Mouse (Mus musculus): ENCODE results near the gene Cd302.

Cd302 gene

GRCm38 (mm10) chr2:60284467-60284821, at the start of gene Cd302:
Gene Cd302 (minus strand): TSS chr2:60284488.
- DNase-seq (ENCODE audit: low spot score in 2 of 2): no peak

- no peak for DNase-seq (ENCODE audit: low spot score in 2 of 2)
These were observed 44.4 kb upstream of the Cd302 start for GRCm38 (mm10) chr2:60328641-60329040.

GRCm38 (mm10) chr2:60327581-60327980, 43.3 kb upstream of the Cd302 start:
- DNase-seq (ENCODE audit: low spot score in 2 of 2): no peak

- DNase-seq (ENCODE audit: low spot score in 2 of 2): no peak
These were observed 42.7 kb upstream of the Cd302 start for GRCm38 (mm10) chr2:60326948-60327347.

- peak; percentile 4 to 19 for DNase-seq (ENCODE audit: low spot score in 2 of 2)
These were observed 39.1 kb upstream of the Cd302 start for GRCm38 (mm10) chr2:60323411-60323810.

GRCm38 (mm10) chr2:60322031-60322726, 37.9 kb upstream of the Cd302 start:
- DNase-seq (ENCODE audit: low spot score in 2 of 2): no peak

- no peak for DNase-seq (ENCODE audit: low spot score in 2 of 2)
These were observed 19.5 kb upstream of the Cd302 start for GRCm38 (mm10) chr2:60303796-60304195.

GRCm38 (mm10) chr2:60299323-60299722, 15.0 kb upstream of the Cd302 start:
- DNase-seq (ENCODE audit: low spot score in 2 of 2): no peak

- DNase-seq (ENCODE audit: low spot score in 2 of 2): no peak
These were observed 14.0 kb upstream of the Cd302 start for GRCm38 (mm10) chr2:60298266-60298665.

- no peak for DNase-seq (ENCODE audit: low spot score in 2 of 2)
These were observed 7.1 kb upstream of the Cd302 start for GRCm38 (mm10) chr2:60291381-60291780.

GRCm38 (mm10) chr2:60289451-60289850, 5.2 kb upstream of the Cd302 start:
- no peak for DNase-seq (ENCODE audit: low spot score in 2 of 2)

- peak in 1 of 2 experiments; percentile 24 for DNase-seq (ENCODE audit: low spot score in 2 of 2)
These were observed 4.3 kb upstream of the Cd302 start for GRCm38 (mm10) chr2:60288606-60289005.

GRCm38 (mm10) chr2:60285107-60285617, 874 bp upstream of the Cd302 start:
- DNase-seq (ENCODE audit: low spot score in 2 of 2): no peak

GRCm38 (mm10) chr2:60283751-60284466, 379 bp downstream of the Cd302 start:
- peak in 1 of 2 experiments; percentile 14 for DNase-seq (ENCODE audit: low spot score in 2 of 2)

- DNase-seq (ENCODE audit: low spot score in 2 of 2): no peak
These were observed 1.0 kb downstream of the Cd302 start for GRCm38 (mm10) chr2:60283208-60283750.

- no peak for DNase-seq (ENCODE audit: low spot score in 2 of 2)
These were observed 1.7 kb downstream of the Cd302 start for GRCm38 (mm10) chr2:60282625-60283024.

GRCm38 (mm10) chr2:60278627-60279026, 5.7 kb downstream of the Cd302 start:
- no peak for DNase-seq (ENCODE audit: low spot score in 2 of 2)

- no peak for DNase-seq (ENCODE audit: low spot score in 2 of 2)
These were observed 14.3 kb downstream of the Cd302 start for GRCm38 (mm10) chr2:60269856-60270479.

GRCm38 (mm10) chr2:60267567-60267966, 16.7 kb downstream of the Cd302 start:
- DNase-seq (ENCODE audit: low spot score in 2 of 2): no peak

GRCm38 (mm10) chr2:60260621-60261350, 23.5 kb downstream of the Cd302 start:
- no peak for DNase-seq (ENCODE audit: low spot score in 2 of 2)

GRCm38 (mm10) chr2:60259186-60259585, 25.1 kb downstream of the Cd302 start:
- no peak for DNase-seq (ENCODE audit: low spot score in 2 of 2)

GRCm38 (mm10) chr2:60256751-60257150, 27.5 kb downstream of the Cd302 start:
- no peak for DNase-seq (ENCODE audit: low spot score in 2 of 2)
